Mouse (Mus musculus): Measurements from ENCODE around the gene Pitpnc1.

Gene Pitpnc1

DNA sequence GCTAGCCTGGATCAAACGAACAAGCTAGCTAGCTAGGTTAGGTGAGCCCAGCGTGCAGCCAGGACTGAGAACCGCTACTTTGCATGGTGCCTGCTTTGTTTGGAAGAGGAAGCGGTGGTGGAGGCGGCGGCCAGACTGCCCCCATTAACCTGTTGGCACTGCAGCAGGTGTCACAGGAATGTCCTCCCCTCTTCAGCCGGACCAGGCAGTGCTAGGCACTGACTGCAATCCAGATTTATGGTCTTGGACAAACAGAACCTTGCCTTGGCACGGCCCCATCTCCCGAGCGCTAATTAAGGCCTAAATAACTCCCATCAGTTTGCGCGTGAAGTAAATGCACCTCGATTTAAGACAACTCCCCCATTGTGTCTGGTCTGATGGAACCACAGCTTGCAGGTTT, 178.5 kb downstream of the Pitpnc1 start:
- CTCF ChIA-PET, result no interaction called here

DNA sequence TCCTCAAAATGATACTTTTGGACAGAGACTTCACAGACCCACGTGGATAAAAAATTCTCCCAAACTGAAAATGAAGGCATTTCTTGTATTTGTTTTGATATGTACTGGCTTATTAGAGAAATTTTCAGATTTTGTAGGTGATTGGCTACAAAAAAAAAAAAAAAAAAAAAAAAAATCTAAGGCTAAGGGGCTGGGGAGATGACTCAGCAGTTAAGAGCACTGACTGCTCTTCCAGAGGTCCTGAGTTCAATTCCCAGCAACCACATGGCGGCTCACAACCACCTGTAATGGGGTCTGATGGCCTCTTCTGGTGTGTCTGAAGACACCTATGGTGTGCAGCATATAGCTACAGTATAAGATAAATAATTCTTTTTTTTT, 182.3 kb downstream of the Pitpnc1 start:
- CTCF ChIA-PET, result no interaction called here

DNA sequence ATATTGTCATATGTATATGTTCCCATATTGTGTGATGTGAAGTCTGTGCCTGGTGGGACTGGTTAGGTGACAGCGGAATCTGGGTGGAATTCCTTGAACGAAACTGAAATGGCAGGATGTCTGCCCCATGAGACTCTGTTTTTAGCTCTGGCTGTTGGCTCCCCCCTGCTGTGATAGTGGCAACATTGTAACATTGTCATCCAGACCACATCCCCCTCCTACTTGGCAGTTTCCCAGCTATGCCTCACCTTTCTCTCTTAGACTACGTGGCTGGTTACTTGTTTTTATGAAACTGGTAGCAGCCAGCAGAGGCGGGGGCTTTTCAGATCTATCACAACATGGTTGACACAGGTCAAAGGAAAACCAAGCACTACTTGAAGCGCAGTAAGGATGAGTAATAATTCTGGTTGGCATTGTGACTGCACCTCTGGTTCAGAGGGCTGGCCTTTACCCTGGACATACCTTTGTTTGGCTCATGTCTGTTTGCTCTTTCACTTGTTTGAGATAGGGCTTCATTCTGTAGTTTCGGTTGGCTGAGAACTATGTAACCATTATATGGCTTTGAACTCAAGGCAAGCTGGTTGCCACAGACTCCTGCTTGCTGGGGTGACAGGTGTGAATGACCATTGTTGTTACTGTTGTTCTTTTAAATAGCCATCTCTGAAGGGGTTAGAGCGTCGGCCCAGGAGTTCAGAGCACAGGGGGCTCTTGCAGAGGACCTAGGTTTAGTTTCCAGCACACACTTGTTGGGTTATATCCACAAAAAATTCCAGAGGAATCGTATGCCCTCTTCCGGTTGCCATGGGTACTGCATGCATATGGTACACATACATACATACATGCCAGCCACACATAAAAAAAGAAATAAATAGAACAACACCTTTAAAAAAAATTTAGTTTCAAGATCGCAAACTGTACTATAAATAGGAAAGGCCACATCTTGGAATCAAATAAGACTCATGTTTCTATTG, 183.0 kb downstream of the Pitpnc1 start:
- CTCF ChIA-PET, result no interaction called here

DNA sequence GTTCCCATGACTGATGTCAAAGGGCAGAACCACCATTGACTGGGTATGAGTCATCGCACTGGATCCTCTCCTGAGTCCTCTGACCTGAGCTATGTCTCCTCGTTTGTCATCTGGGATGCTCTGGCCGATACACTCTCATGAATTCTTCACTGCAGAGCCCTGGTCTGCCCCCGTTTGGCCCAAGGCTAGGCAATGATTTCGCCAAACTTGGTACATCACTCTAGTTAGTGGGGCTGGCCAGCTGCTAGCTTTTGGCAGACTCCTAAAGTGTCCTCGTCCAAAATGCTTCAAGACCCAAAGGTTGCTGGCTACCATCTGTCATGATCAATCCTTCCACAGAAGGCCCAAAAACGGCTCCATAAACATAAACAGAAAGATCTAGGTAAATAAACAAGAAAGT, 184.8 kb downstream of the Pitpnc1 start:
- CTCF ChIA-PET, result interaction anchor here (0.7 kb wide), 1 partner anchor 445 kb away, joined by 4 read pairs; no protein-coding TSS in a partner anchor

DNA sequence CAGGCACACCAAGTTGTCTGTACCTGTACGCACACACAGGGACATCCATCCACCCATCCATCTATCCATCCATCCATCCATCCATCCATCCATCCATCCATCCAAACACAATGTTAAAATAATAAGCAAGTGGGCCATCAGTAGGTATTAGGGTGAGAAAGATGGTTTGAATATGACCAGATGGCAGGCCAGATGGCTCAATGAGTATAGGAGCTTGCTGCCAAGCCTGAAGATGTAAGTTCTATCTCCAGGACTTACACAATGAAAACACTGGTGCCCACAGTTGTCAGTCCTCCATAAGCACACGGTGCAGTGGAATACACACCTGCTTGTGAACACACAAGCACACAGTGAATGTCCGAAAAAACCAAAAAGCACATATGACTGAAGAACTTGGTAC, 186.9 kb downstream of the Pitpnc1 start:
- CTCF ChIA-PET, result no interaction called here

DNA sequence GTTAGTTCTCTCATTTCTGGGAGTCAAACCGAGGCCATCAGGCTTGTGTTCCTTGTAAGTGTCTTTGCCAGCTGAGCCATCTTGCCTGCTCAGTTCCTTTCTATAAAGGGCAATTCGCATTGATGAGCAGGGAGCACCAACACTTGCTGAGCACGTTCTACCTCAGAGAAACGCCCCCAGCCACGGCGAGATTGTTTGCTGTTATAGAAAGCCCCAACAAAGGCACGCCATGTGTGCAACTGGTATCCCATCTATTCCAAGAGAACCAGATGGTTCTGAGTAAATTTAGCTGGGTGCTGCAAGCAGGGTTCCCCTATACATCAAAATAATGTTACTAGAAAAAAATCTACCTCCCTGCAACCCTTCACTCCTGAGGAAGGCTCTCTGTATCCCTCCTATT, 188.0 kb downstream of the Pitpnc1 start:
- CTCF ChIA-PET, result no interaction called here

DNA sequence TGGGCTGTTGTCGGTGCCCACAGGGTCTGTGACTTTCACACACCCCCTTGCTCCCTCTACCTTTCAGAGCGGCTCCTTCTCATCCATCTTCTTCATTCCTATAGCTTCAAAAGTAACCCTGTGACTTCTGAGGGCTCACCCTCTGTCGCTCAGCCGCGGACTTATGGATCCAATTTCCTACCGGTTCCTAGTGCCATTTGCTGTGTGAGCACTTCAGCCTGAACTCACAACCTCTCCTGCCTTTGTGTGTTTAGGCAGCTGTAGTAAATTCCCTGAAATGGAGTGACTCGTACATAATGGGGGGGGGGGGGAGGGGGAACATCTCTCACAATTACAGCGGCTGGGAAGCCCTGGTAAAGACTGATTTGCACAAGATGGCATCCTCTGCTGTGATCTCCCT, 191.2 kb downstream of the Pitpnc1 start:
- CTCF ChIA-PET, result no interaction called here

DNA sequence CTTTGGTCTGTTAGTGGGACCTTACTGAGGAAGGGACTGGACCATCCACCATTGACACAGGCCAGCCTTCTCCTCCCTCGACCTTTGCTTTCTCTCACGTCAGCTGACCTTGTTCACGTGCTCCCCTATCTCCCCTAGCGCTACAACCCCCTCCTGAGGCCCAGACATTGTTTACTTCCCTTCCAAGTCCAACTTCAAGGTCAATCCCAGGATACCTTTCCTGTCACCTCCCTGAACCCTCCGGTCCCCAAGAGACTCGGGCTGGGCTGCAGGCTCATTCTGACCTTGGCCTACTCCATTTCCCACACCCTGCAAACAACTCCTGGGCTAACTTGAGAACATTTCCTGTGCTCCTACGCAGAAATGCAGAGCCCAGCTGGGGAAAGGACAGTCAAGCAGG, 193.6 kb downstream of the Pitpnc1 start:
- CTCF ChIA-PET, result no interaction called here

DNA sequence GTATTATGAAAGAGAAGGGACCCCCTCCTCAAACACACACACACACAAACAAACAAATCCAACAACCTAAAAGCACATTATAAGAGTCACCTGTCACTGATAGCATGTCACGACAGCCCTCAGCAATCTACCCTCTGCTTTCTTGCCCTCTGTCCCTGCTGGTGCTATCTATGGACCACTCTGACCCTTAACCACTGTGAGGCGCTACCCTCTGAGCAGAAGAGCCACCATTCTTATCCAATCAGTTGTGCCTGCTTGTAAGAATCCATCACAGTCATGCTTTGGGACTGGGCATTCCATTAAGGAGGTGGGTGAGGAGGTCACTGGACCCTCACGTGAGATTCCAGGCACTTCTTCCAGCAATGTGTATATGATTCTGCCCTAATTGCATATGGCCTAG, 194.2 kb downstream of the Pitpnc1 start:
- CTCF ChIA-PET, result no interaction called here

DNA sequence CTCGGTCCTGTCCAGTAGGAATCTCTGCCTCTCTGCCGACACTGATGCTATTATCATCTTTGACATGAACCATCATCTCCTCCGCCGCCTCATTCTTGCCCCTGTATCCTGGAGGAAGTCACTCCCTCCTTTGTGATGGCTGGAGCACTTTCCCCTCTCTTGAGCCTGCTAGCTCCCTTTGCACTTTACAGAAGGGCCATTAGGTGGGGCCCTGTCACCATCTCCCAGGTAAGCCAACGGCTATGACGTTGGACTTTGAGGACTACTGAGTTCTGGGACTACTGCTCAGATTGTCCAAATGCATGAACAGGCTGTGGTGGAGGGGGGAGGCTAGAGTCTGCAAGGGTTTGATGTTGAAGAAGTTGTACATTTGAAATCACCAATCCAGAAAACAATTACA, 194.6 kb downstream of the Pitpnc1 start:
- CTCF ChIA-PET, result no interaction called here

DNA sequence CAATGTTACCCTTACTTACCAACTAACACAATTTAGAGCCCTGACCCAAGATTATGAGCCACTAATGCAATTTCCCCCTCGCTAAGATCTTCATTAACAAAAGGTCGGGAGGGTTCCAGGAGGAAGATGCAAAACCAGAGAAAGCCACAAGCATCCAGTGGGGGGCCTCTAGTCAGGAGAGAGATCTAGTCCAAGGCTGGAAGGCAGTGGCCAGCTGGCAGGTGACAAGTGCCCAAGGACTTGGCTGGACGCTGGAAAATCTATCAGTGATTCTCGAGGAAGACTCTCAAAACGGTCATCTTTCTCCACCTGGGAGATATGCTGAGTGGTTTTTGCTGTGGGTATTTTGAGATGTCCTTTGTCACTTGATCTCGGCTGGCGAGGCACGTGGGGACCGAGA, 196.3 kb downstream of the Pitpnc1 start:
- CTCF ChIA-PET, result no interaction called here

DNA sequence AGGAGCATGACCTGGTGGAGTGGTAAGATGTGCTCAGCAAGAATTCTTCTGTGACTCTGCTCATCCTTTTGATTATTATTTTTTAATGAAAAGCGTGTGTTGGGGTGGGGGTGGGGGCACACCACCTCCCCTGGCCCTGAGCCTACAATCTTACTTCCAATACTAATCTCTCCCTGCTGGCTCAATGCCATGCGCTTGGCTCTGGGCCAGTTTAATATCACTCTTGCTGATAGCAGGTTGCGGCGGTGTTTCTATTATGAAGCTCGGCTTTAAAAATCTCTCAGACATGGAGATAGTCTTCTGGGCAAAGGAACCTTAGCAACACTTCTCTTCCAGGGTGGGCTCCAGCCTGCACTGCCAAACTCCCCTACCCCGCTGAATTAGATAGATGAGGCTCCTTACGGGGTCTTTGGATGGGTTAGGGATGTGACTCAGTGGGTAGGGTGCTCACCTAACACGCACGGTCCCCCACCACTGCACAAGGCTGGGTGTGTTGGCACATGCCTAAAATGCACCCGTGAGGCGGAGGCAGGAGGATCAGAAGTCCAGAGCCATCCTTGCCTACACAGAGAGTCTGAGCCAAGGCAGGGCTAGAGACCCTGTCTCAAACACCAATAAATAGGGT, 198.0 kb downstream of the Pitpnc1 start:
- CTCF ChIA-PET, result no interaction called here

DNA sequence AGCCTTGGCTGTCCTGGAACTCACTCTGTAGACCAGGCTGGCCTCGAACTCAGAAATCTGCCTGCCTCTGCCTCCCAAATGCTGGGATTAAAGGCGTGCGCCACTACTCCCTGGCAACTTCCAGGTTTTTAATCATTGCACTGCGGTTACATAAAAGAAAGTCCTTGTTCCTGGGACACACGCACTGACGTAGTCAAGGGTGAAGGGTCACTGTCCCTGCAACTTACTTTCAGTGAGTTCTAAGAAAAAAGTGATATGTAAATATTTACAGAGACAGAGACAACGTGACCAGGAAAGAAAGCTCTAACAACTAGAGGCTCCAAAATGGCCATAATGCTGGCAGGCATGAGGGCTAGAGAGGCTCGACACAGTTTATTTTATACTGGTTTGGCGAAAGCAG, 199.9 kb downstream of the Pitpnc1 start:
- CTCF ChIA-PET, result interaction anchor here (0.6 kb wide), 1 partner anchor 25 kb away, joined by 11 read pairs; no protein-coding TSS in a partner anchor

DNA sequence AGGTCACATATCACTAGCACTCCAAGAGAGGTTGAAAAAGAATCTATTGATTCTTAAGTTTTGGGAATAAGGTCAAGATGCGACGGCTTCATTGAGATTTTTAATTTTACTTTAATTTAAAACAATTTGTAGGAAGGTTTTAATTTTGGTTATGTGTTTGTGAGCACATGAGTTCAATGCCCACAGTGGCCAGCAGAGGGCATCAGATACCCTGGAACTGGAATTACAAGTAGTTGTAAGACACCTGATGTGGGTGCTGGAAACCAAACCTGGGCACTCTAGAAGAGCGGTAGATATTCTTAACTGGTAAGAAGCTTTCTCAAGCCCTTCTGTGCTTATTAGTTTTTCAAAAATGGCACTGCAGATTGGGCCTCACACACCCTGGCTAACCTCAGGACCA, 203.0 kb downstream of the Pitpnc1 start:
- CTCF ChIA-PET, result no interaction called here

DNA sequence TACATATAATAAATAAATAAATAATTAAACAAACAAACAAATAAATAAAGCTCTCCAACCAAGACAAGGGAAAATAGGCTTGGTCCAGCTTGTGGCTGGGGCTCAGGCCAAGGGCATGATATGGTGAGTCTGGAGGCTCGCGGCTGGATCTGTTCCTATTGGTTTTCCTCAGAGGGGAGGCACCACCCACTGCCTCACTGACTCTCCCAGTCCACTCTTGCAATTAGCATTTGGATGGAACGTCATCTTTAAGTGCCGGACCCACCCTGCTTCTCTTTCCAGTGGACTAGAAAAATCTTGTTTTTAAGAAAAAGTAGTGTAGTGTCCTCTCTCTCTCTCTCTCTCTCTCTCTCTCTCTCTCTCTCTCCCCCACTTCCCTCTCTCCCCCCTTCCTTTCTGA, 204.6 kb downstream of the Pitpnc1 start:
- CTCF ChIA-PET, result no interaction called here

DNA sequence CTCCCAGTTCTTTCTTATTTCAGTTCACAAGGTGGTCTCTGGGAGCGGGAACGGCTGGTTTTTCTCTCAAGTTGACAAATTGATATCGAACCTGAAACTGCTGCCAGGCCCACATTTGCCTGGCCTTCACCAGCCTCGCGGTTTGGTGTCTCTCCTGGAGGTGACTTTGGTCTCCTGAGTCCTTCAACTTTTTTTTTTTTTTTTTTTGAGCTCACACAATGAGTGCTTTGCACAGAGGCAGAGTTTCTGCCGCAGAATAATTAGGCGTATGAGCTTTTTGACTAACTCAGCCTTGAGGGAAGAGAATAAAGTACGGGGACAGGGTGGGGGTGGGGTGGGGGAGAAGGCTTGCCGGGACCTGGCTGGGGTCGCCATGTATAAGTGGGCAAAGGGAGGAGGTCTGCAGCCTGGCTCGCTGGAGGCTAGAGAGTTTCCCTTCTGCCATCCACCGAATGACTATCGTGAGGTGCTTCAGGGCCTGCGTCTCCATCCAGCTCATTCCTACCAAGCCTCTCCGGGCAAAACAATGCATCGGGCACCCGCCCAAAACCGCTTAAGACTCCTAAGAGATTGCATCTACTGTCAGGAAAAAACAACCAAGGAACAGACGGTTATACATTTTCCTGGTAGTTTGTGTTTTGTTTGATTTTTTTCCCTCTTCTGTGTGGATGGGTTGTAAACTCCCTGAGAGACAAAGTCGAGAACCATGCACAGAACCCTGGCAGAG, 205.4 kb downstream of the Pitpnc1 start:
- CTCF ChIA-PET, result no interaction called here

DNA sequence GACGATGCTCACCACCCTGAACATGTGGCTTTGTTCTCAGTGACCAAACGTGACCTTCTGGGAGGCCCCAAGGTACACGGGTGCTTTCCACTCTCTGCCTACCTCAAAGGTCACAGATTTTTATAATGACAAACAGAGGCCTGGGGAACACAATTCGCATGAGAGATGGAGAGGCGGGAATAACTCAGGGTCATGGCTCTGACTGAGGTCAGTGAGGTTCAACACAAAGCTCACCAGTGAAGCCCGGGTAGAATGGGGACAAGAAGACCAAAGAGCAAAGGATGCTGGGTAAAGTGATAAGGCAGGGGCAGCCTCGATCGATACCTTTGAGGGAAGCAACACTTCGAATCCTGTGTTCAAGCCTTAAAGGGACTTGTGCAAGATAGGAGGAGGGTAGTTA, 206.7 kb downstream of the Pitpnc1 start:
- CTCF ChIA-PET, result no interaction called here

DNA sequence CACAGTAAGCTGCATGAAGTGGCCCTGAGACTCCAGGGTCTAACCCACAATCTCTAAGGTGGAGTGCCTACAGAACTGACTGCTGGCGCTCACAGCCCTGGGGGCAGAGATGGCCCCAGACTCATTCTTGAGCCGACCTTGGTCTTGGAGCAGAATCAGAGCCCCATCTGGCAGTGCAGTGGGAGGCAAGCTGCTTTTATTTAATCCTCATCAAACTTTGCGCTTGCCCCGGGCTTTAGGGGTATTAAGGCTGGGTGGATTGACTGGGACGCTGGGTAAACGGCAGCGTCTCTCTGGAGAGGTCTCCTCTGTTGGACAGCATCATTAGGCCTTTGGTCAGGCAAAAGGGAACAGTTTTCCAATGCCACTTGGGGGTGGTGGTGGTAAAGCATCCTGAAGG, 211.1 kb downstream of the Pitpnc1 start:
- CTCF ChIA-PET, result interaction anchor here (0.7 kb wide), 1 partner anchor 152 kb away, joined by 4 read pairs; no protein-coding TSS in a partner anchor

DNA sequence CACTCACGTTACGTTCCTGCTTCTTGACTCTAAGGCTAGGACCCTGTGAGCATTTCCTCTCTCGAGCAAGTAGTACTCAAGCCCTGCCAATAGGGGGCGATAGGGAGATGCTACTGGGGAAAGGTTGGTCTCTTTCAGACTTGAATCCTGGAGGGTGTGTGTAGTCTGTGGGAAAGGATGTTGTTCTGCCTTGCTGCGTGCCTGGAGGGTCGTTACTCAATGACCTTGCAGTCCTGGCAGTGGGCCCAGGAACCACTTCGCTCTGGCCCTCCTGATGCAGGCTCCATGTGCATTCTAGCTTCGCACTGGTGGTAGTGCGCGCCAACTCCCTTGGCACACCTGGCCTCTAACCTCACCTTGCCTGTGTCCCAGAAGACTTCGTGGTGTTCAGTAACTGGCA, 215.3 kb downstream of the Pitpnc1 start:
- CTCF ChIA-PET, result no interaction called here

DNA sequence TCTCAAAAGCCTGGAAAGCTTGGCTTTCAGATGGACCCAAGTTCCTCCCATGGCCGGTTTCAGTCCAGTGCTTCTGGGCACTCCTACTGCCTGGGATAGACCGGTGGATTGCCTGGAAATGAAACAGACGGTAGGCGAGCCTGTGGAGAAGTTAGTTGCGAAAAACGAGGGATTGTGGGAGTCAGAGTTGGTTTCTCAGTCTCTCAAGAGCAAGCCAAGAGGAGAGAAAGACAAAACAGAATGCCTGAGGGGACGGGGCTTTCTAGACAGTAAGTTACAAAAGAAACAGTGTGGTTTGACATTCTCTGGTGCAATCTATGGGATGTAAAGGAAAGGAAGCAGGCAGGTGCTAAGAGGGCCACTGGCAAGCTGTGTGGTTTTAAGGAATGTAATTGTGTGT, 216.3 kb downstream of the Pitpnc1 start:
- CTCF ChIA-PET, result no interaction called here

DNA sequence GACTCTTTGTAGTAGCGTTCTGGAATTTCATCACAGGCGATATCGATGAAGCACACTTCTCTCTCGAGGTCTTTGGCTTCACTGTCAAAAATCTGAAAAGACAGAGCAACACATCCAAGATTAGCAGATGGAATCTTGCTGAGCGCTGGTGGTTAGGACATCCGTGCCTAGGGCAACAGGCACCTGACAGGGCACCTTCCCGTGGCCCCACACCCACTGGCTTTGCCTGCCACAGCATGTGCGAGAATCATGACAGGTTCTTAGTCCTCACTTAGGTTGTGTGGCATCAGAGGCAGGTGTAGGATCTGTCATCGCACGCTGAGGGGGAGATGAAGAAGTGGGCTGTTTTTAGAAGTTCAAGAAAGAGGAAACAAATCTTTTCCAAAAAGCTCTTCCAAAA, 218.5 kb downstream of the Pitpnc1 start:
- CTCF ChIA-PET, result no interaction called here

DNA sequence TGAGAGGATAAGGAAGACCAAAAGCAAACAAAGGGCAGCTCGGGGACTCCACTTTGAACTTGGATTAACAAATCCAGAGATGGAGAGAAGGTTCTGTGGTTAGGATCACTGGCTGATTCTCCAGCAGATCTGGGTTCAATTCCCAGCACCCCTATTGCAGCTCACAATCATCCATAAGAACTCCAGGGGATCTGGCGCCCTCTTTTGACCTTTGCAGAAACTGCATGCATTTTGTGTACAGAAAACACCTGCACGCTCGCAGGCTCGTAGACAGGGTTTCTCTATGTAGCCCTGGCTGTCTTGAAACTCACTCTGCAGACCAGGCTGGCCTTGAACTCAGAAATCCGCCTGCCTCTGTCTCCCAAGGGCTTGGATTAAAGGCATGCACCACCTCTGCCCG, 219.0 kb downstream of the Pitpnc1 start:
- CTCF ChIA-PET, result no interaction called here

DNA sequence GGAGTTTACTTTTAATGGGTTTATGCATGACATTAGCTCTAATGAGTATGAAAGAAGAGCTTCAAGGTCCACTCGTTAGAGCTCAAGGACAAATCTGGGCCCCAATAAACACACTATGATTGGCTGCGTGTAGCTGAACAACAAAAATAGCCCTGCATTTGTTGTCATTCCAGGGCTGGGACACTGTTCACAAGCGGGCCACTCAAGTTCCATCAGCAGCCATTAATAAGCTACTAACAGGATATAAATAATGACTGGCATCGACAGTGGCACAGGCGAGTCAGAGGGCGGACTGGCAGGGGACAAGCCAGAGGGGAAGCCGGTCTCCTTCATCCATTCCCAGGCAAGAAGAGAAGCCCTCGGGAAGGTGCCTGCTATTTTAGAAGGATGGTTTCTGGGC, 219.6 kb downstream of the Pitpnc1 start:
- CTCF ChIA-PET, result no interaction called here

Measured in spleen, embryonic (tissue).